Mouse (Mus musculus): ENCODE measurements at regions not wholly inside any gene's neighbourhood (a gene's known extent, or its start where the extent isn't known, plus 50 kb on each side); places are given as distances from the start of the nearest gene placed in this dataset.

DNA sequence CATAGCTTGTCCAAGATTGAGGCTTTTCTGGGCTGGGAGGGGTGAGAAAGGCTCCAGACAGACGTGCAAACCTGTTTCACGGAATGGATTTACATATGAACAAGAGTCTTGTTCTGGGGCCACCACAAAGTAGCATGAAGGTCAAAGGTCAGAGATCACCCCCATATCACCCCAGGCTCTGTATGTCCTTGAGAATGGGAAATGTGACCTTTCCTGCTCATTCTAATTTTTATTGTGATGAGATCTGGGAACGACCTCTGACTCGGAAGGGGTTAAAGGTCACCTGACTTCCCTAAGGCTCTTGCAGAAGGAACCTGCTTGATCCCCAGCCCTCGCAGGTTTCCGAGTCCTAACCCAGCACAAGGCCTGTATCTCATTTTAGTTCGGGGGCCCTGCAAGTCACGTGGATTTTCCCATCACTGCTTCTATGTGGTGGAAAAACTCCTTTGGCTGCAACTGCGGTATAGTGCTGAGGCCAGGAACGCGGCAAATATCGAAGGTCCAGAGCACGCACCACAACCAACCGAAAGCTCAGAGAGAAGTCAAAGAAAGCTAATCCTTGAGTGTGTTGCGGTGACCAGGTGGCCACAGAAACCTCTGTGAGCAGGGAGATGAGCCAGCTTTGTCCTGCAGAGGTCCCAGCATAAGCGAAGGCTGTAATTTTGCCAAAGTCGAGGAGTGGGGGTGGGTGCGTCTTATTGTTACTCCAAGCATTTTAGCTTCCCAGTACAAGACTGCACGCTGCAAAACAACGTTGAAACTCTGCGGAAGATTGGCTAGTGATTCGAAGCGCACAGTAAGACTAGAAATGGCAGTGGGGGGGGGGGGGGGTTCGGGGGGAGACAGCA lies 166.1 kb upstream of the Gm3448 start:
- no peak for DNase-seq (ENCODE audit: extremely low spot score in 1 of 2, low spot score in 2 of 2)
- intact Hi-C loops (cut with DNase I), result no loop called here

DNA sequence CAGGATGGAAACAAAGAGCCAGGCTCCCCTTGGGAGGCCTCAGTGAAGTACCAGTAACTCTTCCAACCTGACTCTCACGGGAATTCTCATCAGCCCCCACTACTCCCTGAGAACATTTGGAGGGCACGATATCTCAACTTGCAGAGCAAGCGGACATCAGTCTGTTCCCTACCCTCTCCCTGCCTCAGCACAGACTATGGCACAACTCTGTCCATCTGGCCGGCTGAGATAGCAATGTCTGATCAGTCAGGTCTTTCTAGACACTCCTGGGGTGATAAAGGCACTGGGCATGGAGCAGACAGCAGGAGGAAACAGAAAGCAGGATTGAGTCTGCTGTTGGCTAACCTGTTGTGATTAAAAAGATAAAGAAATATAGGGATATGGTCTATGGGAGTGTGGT lies 164.5 kb upstream of the Gm3448 start:
- DNase-seq (ENCODE audit: extremely low spot score in 1 of 2, low spot score in 2 of 2), result no peak
- intact Hi-C loops (cut with DNase I), result no loop called here

DNA sequence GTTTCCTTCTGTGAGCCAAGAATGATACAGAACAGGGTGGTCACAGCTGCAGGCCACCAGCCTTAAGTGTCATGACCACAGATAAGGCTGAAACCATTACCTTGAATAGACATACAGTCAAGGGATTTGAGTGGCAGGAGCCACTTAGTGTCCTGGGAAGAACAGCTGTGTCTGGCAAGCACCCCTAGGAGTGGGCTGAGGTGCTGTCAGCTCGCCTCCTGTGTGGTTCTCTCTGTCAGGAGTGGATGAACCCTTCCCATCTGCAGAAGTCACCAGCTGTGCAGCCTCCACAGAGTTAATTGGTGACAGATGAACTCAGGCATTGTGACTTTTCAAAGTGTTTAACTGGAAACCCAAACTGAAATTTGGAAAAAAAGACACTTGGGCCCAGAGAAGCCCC lies 163.2 kb upstream of the Gm3448 start:
- DNase-seq (ENCODE audit: extremely low spot score in 1 of 2, low spot score in 2 of 2), result no peak
- intact Hi-C loops (cut with DNase I), result no loop called here

DNA sequence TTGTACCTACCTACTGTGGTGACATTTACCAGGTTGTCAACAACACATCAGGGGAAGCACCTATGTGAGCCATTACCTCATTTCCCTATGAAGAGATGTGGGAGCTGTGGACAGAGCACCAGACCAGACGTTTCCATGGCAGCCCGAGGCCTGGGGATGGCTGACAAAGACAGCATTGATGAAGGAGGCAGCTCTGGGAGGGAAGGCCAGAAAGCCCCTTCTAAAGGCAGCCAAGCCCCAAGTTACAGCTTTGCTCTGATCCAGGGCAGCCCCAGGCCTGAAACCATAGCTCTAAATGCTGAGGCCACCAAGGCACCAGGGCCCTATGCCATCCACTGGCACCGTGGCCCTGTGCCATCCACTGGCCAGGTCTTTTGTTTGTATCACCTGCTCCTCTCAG lies 157.9 kb upstream of the Gm3448 start:
- no peak for DNase-seq (ENCODE audit: extremely low spot score in 1 of 2, low spot score in 2 of 2)
- intact Hi-C loops (cut with DNase I), result no loop called here

DNA sequence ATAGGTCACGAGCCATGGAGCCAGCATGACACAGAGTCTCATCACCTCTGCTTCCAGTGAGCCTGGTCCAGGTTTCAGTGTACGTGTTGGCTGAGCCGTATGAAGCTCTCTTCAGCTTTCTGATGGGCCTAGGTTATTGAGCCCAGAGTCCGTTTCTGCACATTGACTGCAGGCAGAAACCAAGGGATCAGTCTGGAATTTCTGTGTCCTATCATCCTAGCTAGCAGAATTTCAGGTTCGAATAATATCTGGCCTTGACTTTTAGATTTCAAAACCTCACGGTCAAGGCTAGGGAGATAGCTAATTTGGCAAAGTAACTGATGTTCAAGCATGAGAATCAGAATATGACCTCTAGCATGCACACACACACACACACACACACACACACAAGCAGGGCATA lies 156.0 kb upstream of the Gm3448 start:
- intact Hi-C loops (cut with DNase I), result no loop called here

DNA sequence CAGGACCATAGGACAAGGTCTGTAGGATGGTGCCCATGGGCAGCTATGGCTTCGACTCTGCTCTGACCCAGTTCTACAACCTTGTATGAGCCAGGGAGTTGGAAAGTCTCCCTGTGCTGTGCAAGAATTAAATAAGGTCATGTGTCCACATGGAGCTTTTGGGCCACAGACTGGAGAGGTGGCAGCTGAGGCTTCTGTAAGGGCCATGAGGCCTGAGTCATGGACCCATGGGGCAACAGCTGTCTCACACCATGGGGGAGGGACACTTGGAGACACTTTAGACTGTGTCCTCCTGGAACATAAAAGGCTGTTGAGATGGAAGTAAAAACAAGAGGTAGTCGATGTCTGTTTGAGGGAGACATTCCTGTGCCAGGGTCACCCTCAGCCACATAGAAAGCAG lies 154.5 kb upstream of the Gm3448 start:
- intact Hi-C loops (cut with DNase I), result no loop called here
- DNase-seq (ENCODE audit: extremely low spot score in 1 of 2, low spot score in 2 of 2), result no peak

More for the DNA sequence above, 156.0 kb upstream of the Gm3448 start:
- no peak for DNase-seq (ENCODE audit: extremely low spot score in 1 of 2, low spot score in 2 of 2)

DNA sequence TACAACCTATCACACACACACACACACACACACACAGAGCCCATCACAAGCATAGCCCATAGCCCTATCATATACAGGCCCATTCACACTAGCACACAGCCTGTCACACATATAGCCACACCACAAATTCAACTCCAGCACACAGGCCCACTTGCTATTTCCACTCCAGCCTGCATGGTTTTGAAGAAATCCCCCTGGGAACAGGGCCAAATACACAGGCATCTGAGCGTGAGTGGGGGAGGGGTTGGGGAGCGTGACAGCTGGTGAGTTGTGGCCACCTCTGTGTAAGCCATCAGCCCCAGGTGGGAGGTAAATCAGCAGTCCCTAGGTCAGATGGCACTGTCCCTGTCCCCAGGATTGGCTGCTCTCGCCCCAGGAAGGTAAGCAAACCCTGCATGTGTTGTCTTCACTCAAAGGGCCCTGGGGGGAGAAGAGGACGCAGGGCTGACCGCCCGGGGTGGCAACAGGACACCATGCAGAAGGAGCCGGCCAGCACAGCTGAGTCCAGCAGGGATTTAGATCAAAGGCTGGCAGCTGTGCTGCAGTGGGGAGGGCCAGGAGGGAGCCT lies 153.6 kb upstream of the Gm3448 start:
- intact Hi-C loops (cut with DNase I), result no loop called here
- peak in 1 of 2 experiments; percentile 65 for DNase-seq (ENCODE audit: extremely low spot score in 1 of 2, low spot score in 2 of 2)

DNA sequence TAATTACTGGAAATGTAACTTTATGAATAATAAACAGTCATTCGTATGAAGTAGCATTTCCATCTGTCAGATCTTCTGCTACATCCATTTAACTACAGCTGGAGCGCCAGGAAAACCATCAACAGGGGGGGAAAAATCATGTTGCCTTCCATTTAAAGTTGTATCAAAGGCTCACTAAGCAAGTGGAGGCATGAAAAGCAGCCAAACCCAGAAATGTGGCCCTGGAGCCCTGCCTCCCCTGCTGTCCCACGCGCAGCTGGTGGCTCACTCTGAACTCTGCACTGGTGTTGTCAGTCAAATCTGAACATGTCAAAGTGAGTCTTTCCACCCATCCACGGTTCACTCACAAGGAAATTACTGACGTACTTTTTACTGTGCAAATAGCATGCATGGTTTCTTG lies 152.5 kb upstream of the Gm3448 start:
- intact Hi-C loops (cut with DNase I), result no loop called here
- no peak for DNase-seq (ENCODE audit: extremely low spot score in 1 of 2, low spot score in 2 of 2)

DNA sequence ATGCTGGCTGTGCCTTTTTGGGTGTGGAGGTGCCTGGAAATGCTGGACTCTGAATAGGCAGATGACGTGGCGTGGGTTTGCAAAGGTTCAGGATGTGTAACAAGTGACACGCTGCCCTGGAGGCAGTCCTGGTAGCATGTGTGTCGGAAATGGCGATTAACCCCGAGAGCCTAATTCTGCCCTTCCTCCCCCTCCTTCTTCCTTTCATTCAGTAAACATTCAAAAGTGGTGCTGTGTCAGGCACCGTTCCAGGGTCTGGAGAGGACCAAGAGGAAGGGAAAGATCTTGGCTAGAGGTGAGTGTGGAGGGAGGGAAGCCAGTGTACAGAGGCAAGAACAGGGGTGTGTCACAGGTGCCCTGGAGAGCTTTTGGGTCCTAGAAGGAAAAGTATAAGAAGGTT lies 151.5 kb upstream of the Gm3448 start:
- no peak for DNase-seq (ENCODE audit: extremely low spot score in 1 of 2, low spot score in 2 of 2)
- intact Hi-C loops (cut with DNase I), result no loop called here

DNA sequence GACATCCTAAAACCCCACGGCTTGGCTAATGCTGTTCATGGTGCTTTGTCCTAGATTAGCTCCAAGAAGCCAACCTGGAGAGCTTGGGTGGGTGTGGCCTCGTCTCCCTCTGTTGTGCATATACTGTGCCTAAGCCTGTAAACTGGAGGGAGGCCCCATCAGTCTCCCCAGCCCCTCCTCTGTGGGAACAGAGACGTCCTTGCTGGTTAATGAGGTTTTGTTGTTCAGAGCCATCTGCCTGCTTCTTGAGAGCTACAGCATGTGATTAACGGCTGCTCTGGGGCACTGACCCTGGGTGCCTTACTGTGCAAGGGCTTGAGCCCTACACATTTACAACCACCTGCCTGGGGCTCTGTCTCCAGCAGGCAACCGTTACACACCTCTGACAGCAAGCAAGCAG lies 143.9 kb upstream of the Gm3448 start:
- intact Hi-C loops (cut with DNase I), result no loop called here
- no peak for DNase-seq (ENCODE audit: extremely low spot score in 1 of 2, low spot score in 2 of 2)

DNA sequence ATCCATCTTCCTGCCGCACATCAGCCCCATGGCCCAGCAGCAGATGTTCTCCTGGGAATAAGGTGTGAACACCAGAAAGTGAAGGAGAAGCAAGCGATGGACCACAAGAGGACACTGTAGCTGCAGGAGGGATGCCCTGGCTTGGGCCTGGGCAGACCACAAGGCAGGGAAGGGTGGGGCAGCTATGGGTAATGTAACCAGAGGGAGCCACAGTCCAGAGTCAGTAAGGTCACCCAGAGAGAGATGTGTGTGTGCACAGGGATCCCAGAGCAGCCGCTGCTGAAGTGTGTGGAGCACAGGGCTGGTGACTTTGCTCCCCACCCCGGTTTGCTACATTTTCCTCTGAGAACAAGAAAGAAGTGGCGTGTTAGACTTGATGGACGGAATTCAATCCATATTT lies 142.5 kb upstream of the Gm3448 start:
- no peak for DNase-seq (ENCODE audit: extremely low spot score in 1 of 2, low spot score in 2 of 2)
- intact Hi-C loops (cut with DNase I), result loop anchor here (5.0 kb wide), 1 partner anchor 194 kb away; the partner anchor contains the start of gene Dll1

DNA sequence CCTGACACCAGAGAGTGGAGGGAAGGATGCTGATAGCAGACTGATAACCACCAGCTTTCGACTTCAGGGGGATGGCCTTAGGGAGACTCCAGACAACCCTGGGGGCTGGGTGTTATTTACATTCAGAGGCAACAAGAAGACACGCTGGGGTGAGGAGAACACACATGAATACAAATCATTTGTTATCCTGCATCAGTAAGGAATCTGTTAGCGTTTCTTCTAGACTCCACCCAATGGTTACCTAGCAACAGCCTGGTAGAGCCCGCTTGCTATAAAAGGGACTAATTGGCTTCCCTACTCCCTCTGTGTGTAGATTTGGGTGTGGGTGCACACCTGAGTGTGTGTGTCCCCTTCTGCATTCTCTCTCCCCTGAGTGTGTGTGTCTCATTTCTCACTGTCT lies 140.8 kb upstream of the Gm3448 start:
- no peak for DNase-seq (ENCODE audit: extremely low spot score in 1 of 2, low spot score in 2 of 2)
- intact Hi-C loops (cut with DNase I), result loop anchor here (5.0 kb wide), 1 partner anchor 195 kb away; the partner anchor contains the start of gene Dll1

DNA sequence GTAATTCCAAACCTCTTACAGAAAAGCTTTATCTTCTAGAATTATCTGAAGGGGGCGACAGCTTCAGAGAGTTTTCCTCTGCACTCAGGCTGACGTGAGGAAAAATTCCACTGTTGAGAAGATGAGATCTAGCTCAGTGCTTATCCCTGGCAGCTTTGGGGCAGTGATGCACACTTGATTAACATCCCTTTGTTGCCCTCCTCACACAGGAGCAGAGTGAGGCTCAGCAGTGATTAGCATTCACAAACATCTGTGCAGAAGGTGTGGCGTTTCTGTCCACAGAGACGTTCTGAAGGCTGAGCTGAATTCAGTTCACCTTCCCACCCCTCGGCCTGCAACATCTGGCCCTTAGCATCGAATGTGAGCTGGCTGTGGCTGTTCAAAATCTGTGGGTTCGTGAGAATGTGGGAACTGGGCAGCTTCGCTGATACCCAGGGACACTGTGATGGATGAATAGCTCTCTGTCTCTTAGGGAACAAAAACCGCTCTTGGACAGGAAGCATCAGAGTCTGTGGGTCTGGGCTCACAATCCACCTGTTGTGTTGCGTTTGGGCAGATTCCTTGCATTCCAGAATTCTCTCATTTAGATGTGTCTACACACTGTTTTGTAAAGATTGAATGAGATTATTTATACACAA lies 139.0 kb upstream of the Gm3448 start:
- no peak for DNase-seq (ENCODE audit: extremely low spot score in 1 of 2, low spot score in 2 of 2)
- intact Hi-C loops (cut with DNase I), result loop anchor here (5.0 kb wide), 1 partner anchor 197 kb away; the partner anchor contains the start of gene Dll1

DNA sequence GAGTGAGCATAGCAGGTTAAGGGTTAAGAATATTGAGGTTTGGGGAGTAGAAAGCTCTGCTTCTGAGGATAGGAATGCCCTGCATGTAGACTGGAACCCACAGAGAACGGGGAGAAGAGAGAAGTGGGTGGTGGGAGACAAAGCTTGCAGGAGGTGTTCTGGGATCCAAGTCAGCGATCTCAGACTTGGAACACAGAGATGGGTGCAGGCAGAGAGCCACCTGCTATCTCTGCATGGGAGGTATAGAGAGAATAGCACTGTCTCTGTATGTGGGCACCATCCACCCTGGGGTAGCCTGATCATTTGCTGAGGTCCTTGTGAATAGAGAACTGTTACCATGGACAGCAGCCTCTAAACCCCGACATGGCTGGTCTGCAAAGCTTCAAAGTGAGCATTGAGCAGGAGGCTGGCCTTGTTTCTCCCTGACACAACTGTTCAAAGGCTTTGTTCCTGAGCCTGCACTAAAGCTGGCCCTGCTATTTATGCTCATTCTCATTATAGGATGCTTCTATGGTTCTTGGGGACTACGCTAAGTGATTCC lies 138.1 kb upstream of the Gm3448 start:
- intact Hi-C loops (cut with DNase I), result no loop called here
- no peak for DNase-seq (ENCODE audit: extremely low spot score in 1 of 2, low spot score in 2 of 2)

DNA sequence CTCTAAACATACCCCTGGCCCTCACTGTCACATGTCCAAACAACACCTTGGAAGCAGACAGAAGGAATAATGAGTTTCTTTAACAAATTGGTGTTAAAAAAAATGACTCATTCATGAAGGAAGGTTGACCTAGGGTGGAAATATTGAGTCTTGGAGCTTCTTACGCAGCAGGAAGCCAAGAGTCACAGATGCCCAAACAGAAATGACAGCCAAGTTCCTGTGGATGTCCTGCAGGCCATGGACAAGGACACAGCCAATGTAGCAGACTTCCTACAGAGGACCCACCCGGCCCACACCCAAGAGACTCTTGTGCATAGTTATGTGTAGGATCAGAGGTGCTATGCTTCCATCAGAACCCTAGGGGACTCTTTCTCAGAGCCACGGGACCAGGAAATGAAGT lies 136.1 kb upstream of the Gm3448 start:
- DNase-seq (ENCODE audit: extremely low spot score in 1 of 2, low spot score in 2 of 2), result no peak
- intact Hi-C loops (cut with DNase I), result no loop called here

DNA sequence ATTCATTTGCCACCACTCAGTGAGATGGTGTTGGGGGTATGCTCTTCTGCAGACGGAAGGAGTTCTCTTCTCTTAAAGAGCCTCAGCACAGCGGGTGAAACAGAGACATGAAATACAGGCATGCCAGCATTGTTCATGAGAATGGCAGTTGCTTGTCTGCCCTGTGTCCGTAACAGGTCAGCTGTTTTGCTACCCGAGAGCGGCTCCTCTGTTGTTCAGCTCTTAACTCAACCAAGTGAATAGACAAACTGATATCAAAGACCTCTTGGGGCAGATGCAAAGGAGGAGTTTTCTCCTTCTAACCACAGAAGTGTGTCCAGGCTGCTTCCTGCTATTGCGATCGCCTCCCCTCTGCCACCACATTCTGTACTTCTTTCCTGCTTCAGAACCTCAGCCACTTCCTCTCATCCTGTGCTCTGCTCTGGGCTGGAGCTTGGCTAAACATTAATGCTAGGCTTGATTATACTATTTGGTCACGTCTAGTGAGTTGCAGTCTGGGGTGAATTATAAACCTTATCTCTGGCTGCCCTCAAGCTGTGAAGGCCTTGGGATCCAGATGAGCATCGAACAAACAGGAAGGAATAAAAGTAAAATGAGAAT lies 133.1 kb upstream of the Gm3448 start:
- intact Hi-C loops (cut with DNase I), result no loop called here
- DNase-seq (ENCODE audit: extremely low spot score in 1 of 2, low spot score in 2 of 2), result no peak

DNA sequence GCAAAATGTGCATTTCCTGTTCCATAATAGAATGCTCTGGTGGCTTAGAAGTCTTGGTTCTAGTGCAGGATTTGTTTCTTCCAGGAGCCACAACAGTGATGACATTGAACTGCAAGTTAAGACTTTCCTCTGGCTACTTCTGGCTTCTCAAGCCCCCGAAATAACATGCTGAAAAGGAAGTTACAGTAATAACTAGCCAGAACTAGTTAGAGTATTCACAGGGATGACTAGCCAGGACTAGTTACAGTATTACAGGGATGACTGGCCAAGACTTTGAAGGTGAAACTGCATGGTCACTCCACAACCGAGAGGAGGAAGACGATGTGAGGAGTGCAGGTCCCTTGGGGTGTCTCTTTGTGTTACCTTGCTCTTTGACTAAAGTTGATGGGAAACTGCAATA lies 126.6 kb upstream of the Gm3448 start:
- intact Hi-C loops (cut with DNase I), result no loop called here
- no peak for DNase-seq (ENCODE audit: extremely low spot score in 1 of 2, low spot score in 2 of 2)

DNA sequence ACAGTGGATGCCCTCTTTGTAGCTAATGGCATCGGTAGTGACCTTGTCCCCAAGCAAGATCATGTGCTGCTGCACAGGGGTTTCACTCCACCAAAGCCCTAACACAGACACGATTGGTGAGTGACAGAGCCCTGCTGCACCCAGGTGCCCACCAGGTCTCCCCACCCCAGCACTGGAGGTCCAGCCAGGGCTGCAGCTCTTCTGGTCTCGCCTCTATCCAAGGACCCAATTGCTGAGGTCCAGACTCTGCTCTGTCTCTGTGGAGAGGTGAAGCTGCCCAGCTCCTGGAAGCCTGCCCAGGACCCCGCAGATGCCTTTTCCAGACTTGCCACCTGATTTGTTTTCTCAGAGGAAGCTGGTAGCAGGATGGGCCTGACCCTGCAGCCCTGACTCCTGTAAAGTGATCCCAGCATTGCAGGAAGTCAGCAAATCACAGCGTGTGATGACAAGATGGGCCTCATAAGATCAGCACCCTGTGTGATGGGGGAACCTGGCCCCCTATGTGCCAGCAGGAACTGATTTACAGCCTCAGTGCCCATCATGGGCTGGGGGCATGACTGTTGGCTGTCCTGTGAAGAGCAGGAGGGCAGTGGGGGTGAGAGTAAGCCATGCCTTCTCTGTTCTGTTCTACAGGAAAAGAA lies 116.5 kb upstream of the Gm3448 start:
- intact Hi-C loops (cut with DNase I), result no loop called here
- DNase-seq (ENCODE audit: extremely low spot score in 1 of 2, low spot score in 2 of 2), result no peak
